Mouse (Mus musculus) left cerebral cortex, postnatal 14 days (tissue): ENCODE data around the gene Efhc1. TPM values are rescaled to one million over a fixed set of nuclear protein-coding genes. Genes with fewer than 3 reads are reported as not detected.

Source experiments
- total RNA-seq, 2 experiments: library from RNA; stranded (reverse); gene quantifications; 2 replicates each; pipeline ENCODE4 v1.2.3; 2021

Gene Efhc1
- total RNA-seq, 2 experiments from 2014 or later: 1.4 to 1.8 TPM

Other genes starting within 250 kb of the Efhc1 start
- gene Il17a, start 220.7 kb upstream of the Efhc1 start, total RNA-seq: not detected
- gene Il17f, start 161.0 kb upstream of the Efhc1 start, total RNA-seq: not detected
- gene Mcm3, start 131.3 kb upstream of the Efhc1 start, total RNA-seq: 1 to 10 TPM; 2.5 to 2.7 TPM
- gene Paqr8, start 61.0 kb upstream of the Efhc1 start, total RNA-seq: 10 to 100 TPM; 93.6 to 99.6 TPM
- 1 to 10 TPM; 2.2 TPM for gene Tram2, start 127.6 kb downstream of the Efhc1 start, total RNA-seq